Mouse (Mus musculus) spleen, adult 2 months (tissue): ENCODE measurements at regions not wholly inside any gene's neighbourhood (a gene's known extent, or its start where the extent isn't known, plus 50 kb on each side); places are given as distances from the start of the nearest gene placed in this dataset.
"Not testable (repeated sequence)": the region's sequence is repeated elsewhere in the genome, so short reads cannot be mapped to it uniquely, and the experiment has no call there.

Source experiments
- CTCF ChIP-seq: fragments of 200-500 bp; IDR thresholded peaks from 2 replicates; pipeline ENCODE4 v1.5.1; 2011; ENCODE audit warnings: mild to moderate bottlenecking, inconsistent platforms; ENCODE audit not compliant: insufficient read depth, insufficient read length, insufficient replicate concordance; ENCODE audit errors: extremely low read depth
- POLR2A ChIP-seq: fragments of 200-500 bp; IDR thresholded peaks from 2 replicates; pipeline ENCODE4 v1.6.1; 2011; ENCODE audit warnings: low read depth, low read length, inconsistent platforms

- TF ChIP-seq CTCF, POLR2A: not testable (repeated sequence)
Measured at GRCm38 (mm10) chr8:24376846-24377245, 348.8 kb downstream of the Adam3 start.
